Mouse (Mus musculus): ENCODE results near the gene Ryk.

Gene Ryk

DNA sequence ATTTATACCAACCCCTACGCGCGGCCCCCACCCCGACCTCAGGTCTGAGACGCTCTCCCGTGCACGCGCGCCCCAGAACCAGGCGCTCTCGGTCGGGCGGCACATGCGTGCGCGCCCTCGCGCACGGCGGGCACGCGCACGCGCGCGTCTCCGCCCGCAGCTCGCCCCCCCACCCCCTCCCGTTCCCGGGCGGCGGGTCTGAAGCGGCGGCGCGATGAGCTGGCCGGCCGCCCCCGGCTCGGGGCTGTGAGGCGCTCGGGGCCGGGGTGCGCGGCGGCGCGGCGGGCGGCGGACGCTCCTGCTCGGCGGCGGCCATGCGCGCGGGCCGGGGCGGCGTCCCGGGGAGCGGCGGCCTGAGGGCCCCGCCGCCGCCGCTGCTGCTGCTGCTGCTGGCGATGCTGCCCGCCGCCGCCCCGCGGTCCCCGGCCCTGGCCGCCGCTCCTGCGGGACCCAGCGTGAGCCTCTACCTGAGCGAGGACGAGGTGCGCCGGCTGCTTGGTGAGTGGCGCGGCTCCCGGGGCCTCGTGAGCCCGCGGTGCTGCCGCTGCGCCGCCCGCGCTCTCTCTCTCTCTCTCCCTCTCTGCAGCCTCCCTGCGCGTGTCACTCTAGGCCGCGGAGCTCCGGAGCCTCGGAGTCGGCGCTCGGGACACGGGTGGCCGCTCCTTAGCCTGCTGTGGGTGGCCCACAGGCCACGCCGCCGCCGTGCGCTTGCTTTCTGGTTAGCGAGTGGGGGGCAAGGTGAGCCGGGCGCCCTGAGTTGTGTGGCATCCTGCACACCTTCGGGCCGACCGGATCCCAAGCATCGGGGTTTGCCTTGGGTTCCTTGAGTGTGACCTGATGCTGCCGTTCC is at the start of gene Ryk:
Ryk (plus strand) TSS at position 176 of the 850 bp plus-strand sequence.
- peak; percentile 55 to 83 for DNase-seq (ENCODE audit: low spot score in 2 of 2)

DNA sequence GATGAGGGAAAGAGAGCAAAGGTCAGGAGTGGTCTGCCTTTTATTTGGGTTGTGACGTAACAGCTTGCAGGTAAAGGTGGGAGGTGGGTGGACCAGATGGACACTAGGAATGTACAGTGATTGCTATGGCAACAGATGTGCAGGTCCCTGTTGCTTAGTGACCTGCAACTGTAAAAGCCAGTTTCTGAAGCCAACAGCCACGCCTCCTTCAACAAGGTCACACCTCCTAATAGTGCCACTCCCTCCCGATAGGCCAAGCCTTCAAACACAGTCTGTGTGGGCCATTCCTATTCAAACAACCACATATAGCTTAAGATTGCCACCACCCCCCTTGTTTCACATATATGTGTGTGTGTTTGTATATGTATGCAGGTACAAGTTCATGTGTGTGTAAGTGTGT is 45.2 kb upstream of the Ryk start:
- DNase-seq (ENCODE audit: low spot score in 2 of 2) = no peak

DNA sequence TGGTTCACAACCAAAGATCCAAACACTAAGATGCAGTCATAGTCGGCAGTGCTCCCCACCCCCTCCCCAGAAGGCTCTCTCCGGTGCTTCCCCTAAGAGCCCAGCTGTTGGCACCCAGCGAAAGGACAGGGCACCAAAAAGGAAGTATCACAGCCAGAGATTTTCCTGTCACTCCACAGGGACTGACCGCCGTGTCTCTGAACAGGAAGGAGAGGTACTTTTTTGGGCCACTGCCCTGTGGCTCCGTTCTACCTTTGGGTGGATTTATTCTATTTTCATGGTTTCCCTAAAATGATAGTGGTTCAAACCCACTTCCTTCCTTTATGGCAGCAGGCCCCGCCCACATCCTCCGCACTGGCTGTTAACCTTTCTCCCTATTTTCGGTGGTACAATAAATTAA is 42.9 kb upstream of the Ryk start:
- DNase-seq (ENCODE audit: low spot score in 2 of 2) = no peak

DNA sequence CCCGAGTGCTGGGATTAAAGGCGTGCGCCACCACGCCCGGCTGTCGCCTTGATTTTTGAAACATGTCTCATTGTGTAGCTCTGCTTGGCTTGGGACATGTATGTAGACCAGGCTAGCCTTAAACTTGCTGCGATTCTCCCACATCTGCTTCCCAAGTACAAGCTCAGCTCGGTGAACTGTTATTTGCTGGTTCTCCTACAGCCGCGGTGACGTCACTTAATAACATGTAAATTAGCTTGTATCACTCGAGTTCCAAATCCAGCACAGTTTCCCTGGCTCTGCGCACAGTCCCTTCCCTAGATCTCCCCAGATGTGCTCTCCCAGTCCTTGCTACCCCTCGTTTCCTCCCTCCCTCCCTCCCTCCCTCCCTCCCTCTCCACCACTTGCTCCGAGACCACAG is 41.9 kb upstream of the Ryk start:
- no peak for DNase-seq (ENCODE audit: low spot score in 2 of 2)

DNA sequence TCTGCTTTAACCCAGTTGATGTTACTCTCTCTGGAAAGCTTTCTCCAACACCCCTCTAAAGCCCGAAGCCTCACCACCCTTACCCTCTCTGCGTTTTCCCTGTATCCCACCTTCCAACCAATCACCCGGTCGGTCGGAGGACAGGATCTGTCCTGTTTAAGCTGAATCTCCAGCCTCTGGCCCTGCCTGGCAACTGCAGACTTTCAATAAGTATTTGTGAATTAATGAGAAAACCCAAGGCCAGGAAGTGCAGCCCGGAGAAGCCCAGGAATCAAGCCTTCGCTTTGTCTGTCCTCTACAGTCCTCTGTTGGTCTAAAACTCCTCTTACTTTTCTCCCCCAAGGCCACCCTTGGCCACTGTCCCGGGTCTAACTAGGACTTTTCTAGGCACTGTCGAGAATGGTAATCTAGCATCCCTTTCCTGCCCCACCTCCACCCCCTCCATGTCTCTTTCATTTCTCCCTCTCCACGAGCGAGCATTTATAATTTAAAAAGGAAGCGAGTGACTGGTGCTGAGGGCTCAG is 41.4 kb upstream of the Ryk start:
- no peak for DNase-seq (ENCODE audit: low spot score in 2 of 2)

DNA sequence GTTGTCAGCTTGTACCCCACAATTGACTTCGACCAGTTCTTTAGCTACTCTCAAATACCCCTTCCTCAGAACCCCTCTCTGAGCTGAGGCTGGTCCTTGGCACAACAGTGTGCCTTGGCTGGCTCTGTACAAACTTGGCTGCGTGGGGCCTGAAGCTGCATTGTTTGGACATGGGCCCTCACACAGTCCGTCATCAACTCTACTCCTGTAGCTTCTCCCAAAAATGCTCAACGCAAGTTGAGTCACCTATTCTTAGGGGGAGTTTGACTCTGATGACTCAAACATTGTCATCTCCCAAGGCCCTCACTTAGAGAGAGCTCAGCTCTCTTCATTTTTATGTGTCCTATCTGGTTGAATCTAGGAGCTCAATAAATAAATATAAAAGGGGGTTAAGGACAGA is 36.3 kb upstream of the Ryk start:
- DNase-seq (ENCODE audit: low spot score in 2 of 2) = no peak

DNA sequence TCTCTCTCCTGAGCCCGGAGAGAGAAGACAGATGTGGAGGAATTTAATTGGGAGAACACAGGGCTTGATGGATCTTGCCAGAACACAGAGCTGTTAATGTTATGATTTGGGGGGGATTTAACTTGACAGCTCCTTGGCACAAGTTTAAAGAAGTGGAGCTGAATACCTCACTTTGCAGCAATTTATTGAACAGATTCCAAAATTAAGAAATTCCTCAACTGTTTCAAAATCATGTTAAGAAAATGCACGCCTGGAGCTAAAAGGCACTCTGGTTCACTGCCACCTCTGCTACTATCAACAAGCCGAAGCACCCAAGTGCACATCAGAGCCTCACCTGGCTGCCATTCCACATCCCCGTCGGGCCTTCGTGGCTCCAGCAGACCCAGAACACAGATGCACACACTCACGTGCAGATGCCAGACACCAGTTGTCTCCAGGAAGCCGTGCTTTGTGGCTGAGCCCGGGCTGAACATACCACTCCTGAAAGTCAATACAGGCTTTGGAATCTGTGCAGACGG is 28.6 kb upstream of the Ryk start:
- no peak for DNase-seq (ENCODE audit: low spot score in 2 of 2)

DNA sequence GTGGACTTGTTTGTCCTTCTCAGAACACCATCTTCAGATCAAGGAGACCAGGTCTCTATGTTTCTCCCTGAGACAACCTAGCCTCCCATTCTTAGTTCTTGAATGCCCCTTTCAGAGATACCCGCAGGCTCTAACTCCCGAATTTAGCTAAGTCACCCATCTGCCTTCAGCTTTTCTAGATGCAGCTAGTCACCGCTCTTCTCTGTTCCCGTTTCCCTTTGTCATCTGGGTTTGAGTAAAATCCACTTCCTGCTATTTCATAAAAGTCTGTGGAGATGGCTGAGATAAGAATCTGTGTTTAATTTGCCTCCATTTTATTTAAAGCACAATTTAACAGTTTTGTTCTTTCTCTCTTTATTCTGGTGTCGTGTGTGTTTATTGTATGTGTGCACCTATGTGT is 23.5 kb upstream of the Ryk start:
- no peak for DNase-seq (ENCODE audit: low spot score in 2 of 2)

DNA sequence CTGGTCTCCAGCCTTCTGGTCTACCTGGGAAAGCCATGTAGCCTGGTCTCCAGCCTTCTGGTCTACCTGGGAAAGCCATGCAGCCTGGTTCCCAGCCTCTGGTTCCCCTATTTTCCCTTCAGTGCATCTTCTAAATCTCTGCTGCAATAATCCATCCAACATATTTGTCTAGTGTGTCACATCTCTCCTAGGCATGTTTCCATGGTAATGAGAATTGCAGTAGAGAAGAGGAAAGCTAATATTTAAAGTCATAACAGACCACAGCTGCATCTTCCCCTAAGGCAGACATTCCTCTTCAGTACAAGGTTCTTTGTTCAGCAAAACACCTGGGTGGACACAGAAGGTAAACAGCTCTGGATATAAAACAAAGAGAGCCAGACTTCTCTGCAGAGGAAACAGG is 16.5 kb upstream of the Ryk start:
- DNase-seq (ENCODE audit: low spot score in 2 of 2) = no peak

DNA sequence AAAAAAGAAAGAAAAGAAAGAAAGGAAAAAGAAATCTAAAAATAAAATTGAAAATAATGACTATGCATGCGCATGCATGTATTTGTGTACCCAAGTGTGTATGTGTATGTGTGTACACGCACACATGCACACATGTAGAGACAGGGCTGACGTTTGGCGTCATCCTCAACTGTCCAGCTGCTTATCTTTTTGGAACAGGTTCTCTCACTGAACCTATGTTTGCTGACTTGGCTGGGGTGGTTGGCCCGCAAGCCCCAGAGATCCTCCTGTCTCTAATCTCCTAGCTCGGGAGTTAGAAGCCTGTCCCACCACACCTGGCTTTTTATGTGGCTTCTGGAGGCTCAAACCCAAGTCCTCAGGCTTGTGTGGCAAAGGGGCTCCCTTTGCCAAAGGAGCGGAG is 6.1 kb upstream of the Ryk start:
- DNase-seq (ENCODE audit: low spot score in 2 of 2) = no peak

DNA sequence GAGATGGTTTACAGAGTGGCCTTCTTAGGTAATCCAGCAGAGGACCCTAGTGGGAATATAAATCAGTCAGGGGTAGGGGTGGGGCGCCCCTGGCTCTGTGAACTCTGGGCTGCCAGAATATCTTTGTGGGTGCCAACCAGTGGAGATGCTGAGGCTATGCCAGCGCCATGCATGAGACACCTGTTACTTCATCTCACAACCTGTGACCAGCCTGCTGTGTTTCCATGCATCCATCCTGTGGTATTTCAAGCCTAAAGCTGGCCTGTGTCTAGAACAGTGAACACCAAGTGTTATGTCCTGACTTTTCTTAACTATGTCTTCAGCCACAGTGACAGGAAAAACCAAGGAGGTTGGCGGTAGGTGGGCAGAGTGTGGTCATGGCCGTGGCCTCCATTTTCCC is 3.2 kb upstream of the Ryk start:
- DNase-seq (ENCODE audit: low spot score in 2 of 2) = no peak

DNA sequence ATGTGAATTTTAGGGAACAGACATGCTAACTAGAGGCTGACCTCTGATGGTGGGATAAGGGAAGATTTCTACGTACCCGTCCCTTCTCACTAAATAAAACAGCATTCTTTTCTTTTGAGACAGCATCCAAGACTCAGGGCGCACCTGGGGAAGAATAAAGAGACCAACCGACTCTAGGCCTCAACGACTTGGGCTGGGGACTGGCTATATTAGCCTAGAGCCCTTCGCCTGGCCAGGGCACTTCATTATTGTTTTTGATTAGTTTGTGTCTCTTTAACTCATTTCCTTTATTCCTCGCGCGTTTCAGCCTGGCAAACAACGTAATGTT is 339 bp upstream of the Ryk start:
- no peak for DNase-seq (ENCODE audit: low spot score in 2 of 2)

DNA sequence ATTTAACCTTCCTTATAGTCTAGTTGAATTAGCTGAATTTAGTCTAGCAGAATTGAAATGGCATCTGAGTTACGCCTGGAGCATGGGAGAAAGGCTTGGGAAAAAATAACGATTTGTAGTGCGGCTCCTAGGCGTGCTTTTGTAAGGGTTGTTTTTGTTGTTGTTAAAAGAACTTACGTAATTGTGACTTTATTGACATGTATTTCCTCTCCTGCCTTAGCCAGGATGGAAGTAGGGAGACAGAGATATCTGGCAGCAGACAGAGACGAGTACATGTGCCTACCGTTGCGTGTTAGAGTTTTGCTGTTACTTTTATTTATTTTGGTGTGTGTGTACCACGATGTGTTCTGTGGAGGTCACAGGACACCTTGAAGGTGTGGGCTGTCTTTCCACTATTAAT is 1.6 kb downstream of the Ryk start:
- no peak for DNase-seq (ENCODE audit: low spot score in 2 of 2)

DNA sequence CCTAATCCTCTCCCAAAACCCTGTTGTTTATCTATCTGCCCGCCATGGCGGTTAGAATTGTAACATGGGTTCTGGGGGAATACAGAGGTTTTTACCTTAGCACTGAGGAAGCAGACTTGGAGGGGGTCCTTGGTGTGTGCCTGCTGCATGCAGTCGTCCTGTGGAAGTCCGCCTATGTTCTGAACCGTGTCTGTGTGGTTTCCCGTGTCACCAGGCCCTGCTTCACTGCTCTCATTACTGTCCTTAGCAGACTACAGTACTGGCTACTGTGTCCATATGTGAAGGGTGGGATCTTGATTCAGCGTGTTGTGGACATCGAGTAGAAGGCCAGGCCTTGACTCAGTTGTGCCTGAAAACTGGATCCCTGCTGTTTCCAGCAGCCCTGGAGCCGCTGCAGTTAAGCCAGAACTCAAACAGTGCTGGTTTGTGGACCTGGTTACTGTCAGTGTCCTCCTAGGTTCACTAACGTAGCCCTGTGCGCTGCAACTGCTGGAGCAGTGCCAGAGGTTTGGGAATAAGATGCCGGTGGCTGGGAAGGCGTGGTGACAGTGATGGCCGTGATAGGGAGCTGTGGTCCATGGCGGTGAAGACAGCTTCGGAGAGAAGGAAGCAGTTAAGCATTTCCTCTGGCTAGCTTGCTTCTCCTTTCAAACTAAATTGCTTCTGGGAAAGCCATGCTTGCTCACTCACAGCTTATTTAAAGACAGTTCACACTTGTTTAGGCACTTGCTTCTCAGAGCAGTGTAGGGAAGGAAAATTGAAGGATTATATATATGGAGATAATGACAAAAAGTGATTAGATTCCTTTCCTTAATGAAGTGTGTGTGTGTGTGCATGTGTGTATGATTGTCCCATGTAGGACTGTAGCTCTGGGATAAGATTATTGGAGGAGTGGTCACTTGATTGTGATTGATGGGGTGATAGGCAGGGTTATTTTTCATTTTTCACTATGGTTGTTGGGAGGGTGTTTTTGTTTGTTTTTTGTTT is 6.4 kb downstream of the Ryk start:
- DNase-seq (ENCODE audit: low spot score in 2 of 2) = no peak

DNA sequence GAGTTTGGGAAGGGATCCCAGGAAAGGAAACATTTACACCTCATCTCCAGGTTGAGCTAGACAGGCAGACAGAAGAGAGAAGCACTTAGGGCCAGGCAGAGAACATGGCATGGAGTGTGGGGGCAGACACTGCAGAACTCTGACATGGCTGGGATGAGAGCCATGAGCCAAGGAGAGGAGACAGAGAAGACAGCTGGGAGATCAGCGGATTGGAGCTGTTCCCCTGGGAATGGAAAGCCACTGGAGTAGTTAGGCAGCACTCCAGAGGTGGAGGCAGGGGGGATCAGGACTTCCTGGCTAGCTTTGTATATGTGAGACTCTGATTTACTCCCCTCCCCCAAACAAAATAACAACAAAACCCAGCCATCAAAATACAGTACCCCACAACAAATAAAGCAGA is 7.1 kb downstream of the Ryk start:
- no peak for DNase-seq (ENCODE audit: low spot score in 2 of 2)

DNA sequence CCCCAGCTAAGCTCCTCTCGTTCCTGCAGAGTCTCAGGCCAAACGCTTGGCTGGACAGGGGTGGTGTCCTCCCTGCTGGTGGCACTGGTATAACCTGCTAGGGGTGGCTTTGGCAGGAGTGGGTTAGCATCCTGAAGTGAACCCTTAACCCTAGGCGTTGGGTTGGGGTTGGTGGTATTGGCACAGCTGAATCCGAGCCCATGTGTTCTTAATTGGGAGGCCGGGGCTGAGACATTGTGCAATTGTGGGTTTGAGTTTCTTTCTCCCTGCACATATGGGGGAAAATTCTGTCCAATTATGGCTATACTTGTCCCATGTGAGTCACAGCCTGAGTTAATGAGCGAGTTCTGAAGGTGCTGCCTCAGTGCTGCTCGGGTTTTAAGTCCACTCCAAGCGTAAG is 7.8 kb downstream of the Ryk start:
- no peak for DNase-seq (ENCODE audit: low spot score in 2 of 2)

DNA sequence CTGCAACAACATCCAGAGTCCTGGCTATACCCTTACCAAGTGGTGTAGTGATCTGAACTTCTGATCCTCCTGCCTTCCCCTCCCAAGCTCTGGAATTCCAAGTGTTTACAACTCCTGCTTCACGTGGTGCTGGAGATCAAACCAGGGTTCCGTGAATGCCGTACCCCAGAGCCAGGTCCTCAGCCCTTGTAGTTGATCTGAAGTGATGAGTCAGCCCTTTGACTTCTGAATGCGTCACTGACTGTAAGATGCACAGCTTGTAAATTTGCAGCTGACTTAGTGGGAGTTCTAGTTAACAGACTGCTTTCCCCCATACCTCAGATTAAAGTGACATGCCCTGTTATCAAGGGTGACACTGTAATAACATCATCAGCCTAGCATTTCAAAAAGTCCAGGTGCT is 8.9 kb downstream of the Ryk start:
- no peak for DNase-seq (ENCODE audit: low spot score in 2 of 2)

DNA sequence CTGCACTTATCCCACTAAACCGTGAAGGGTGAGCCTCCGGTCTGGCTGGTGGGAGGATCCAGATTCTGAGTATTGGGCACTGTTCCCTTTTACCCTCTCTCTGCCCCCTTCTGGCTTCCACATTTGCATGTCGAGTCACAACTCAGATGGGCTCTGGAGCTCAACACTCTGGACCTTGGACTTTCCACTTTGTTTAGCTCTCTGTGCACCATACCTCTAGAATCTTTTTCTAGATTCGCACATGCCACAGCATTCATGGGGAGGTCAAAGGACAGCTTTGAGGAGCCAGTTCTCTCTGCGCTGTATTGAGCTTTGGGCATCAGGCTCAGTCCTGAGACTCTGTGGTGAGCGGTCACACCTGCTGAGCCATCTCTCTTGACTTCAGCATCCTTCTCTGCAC is 11.1 kb downstream of the Ryk start:
- no peak for DNase-seq (ENCODE audit: low spot score in 2 of 2)

DNA sequence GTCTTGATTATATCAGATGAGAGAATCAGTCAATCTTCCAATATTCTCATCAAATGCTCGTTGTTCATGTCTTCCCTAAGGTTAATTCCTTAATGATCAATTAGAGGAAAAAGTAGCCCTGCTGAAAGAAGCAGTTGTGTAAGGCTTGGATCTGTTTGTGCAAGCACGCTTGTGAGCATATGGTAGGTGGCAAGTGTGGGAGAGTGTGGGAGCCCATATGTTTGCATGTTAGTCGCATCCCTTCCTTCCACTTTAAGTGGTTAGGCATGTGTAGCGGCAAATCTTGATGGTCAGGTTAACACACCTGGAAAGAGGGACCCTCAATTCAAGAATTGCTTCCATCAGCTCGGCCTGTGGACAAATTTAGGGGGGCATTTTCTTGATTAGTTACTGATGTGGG is 11.6 kb downstream of the Ryk start:
- no peak for DNase-seq (ENCODE audit: low spot score in 2 of 2)

DNA sequence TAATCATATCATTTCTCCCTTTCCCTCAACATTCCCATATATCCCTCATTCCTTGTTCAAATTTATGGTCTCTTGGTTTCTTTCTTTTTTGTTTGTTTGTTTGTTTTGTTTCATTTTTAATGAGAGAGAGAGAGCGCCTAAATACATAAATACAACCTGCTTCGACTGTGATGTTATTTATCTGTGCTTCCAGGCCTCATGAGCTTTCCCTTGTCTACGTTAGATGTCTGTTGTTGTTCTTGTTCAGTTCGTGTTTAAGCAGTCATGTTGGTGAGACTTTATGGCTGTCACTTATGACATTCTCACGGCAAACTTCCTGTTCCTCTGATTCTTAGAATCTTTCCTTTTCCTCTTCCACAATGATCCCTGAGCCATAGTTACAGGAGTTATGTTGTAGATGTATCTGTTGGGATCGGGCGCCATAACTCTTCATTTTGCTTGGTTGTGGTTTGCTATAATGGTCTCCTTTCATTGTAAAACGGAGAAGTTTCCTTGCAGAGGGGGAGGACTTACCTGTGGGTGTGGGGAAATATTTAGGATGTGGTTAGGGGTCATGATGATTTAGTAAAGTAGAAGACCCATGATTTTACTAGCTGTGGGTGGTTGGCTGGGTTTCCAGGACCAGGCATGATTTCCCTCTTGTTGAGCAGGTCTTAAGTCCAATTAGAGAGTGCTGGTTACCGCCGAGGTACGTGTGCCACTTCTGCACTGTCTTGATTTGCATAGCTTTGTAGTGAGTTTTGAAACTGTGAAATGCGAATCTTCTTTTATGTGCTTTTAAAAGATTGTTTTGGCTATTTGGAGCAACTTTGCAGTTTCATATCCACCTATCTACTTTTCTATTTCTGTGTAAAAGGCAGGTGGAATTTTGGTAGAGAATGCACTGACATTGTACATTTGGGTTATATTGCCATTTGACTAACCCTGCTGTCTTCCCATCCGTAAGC is 17.6 kb downstream of the Ryk start:
- no peak for DNase-seq (ENCODE audit: low spot score in 2 of 2)

DNA sequence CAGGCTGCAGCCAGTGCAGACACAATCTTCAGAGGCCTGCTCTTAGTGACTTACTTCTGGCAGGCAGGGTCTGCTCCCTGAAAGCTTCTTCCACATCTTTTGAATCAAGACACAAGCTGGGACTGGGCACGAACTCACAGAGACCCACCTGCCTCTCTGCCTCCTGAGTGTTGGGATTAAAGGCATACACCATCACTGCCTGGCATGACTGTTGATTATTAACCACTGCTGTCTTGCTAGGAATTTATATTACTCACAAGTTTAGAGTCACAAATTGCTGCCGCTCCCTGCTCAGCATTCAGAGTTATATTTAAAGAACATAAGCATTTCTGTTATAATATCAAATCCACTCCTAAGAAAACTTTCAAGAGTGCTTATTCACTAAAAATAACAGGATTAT is 23.1 kb downstream of the Ryk start:
- no peak for DNase-seq (ENCODE audit: low spot score in 2 of 2)
